Mouse (Mus musculus): ENCODE measurements around the gene Hint2. TPM values are rescaled to one million over a fixed set of nuclear protein-coding genes. Genes with fewer than 3 reads are reported as not detected.

The Hint2 gene
- polyA plus RNA-seq (2012; ENCODE audit: insufficient read depth, low replicate concordance), result 8.0 and 30.1 TPM in 2 replicates

GRCm38 (mm10) chr4:43656339-43657109 is at the start of gene Hint2:
Gene Hint2, minus strand, starts transcription at chr4:43656466.
- H3K27me3 ChIP-seq (replicated peaks), result peaks cover 38% of the 10 kb centered on the region
- H3K4me1 ChIP-seq, result peaks cover 12% of the 10 kb centered on the region
- no peaks in the 10 kb centered on the region for H3K36me3 ChIP-seq (replicated peaks; ENCODE audit: low read length)
- TF ChIP-seq GATA1 (IDR thresholded peaks at IDR 0.05; ENCODE audit: borderline replicate concordance, low read length) (no peak), FLI1 (IDR thresholded peaks at IDR 0.05; ENCODE audit: low read length) (no peak)
- H3K9me3 ChIP-seq, result no peaks in the 10 kb centered on the region
- peak within 1 kb of the TSS; percentile 94 for H3K4me3 ChIP-seq (replicated peaks)

- Histone ChIP-seq H3K27me3 (replicated peaks) (peaks cover 62% of the 10 kb centered on the region), H3K36me3 (replicated peaks; ENCODE audit: low read length) (no peaks in the 10 kb centered on the region), H3K4me1 (no peaks in the 10 kb centered on the region; the same call in 1 of the 2 replicates), H3K4me3 (replicated peaks) (peak overlapping the region; percentile 38), H3K9me3 (no peaks in the 10 kb centered on the region)
- TF ChIP-seq GATA1 (IDR thresholded peaks at IDR 0.05; ENCODE audit: borderline replicate concordance, low read length) (no peak), FLI1 (IDR thresholded peaks at IDR 0.05; ENCODE audit: low read length) (no peak)
These were observed 49.7 kb upstream of the Hint2 start for GRCm38 (mm10) chr4:43705991-43706390.

- H3K27me3 ChIP-seq (replicated peaks), result peaks cover 52% of the 10 kb centered on the region
- TF ChIP-seq GATA1 (IDR thresholded peaks at IDR 0.05; ENCODE audit: borderline replicate concordance, low read length) (no peak), FLI1 (IDR thresholded peaks at IDR 0.05; ENCODE audit: low read length) (no peak)
- no peak overlapping the region for H3K4me3 ChIP-seq (replicated peaks)
- no peaks in the 10 kb centered on the region for H3K36me3 ChIP-seq (replicated peaks; ENCODE audit: low read length)
- H3K4me1 ChIP-seq, result no peaks in the 10 kb centered on the region; the same call in 1 of the 2 replicates
- no peaks in the 10 kb centered on the region for H3K9me3 ChIP-seq
These were observed 47.6 kb upstream of the Hint2 start for GRCm38 (mm10) chr4:43703851-43704250.

GRCm38 (mm10) chr4:43703439-43703838 is 47.2 kb upstream of the Hint2 start:
- H3K9me3 ChIP-seq, result no peaks in the 10 kb centered on the region
- no peaks in the 10 kb centered on the region; the same call in 1 of the 2 replicates for H3K4me1 ChIP-seq
- no peak overlapping the region for H3K4me3 ChIP-seq (replicated peaks)
- H3K27me3 ChIP-seq (replicated peaks), result peaks cover 53% of the 10 kb centered on the region
- TF ChIP-seq GATA1 (IDR thresholded peaks at IDR 0.05; ENCODE audit: borderline replicate concordance, low read length), result no peak
- no peak for TF ChIP-seq FLI1 (IDR thresholded peaks at IDR 0.05; ENCODE audit: low read length)
- H3K36me3 ChIP-seq (replicated peaks; ENCODE audit: low read length), result no peaks in the 10 kb centered on the region

- peaks cover 48% of the 10 kb centered on the region for H3K27me3 ChIP-seq (replicated peaks)
- peaks cover 12% of the 10 kb centered on the region for H3K4me1 ChIP-seq
- TF ChIP-seq GATA1 (IDR thresholded peaks at IDR 0.05; ENCODE audit: borderline replicate concordance, low read length) (no peak), FLI1 (IDR thresholded peaks at IDR 0.05; ENCODE audit: low read length) (no peak)
- no peak within 1 kb of the TSS for H3K4me3 ChIP-seq (replicated peaks)
- H3K36me3 ChIP-seq (replicated peaks; ENCODE audit: low read length), result no peaks in the 10 kb centered on the region
- H3K9me3 ChIP-seq, result no peaks in the 10 kb centered on the region
These were observed 44.4 kb upstream of the Hint2 start, which contains the start of gene Olfr70 for GRCm38 (mm10) chr4:43700707-43701106. Gene Olfr70, minus strand, starts transcription at chr4:43700807.

GRCm38 (mm10) chr4:43696561-43696960 is 40.3 kb upstream of the Hint2 start:
- peaks cover 36% of the 10 kb centered on the region for H3K27me3 ChIP-seq (replicated peaks)
- no peak overlapping the region for H3K4me3 ChIP-seq (replicated peaks)
- peaks cover 44% of the 10 kb centered on the region for H3K4me1 ChIP-seq
- TF ChIP-seq GATA1 (IDR thresholded peaks at IDR 0.05; ENCODE audit: borderline replicate concordance, low read length) (no peak), FLI1 (IDR thresholded peaks at IDR 0.05; ENCODE audit: low read length) (no peak)
- no peaks in the 10 kb centered on the region for H3K9me3 ChIP-seq
- no peaks in the 10 kb centered on the region for H3K36me3 ChIP-seq (replicated peaks; ENCODE audit: low read length)

GRCm38 (mm10) chr4:43695249-43695671 is 39.0 kb upstream of the Hint2 start:
- H3K4me1 ChIP-seq, result peaks cover 44% of the 10 kb centered on the region

GRCm38 (mm10) chr4:43694439-43695248 is 38.4 kb upstream of the Hint2 start:
- Histone ChIP-seq H3K9me3 (no peaks in the 10 kb centered on the region), H3K36me3 (replicated peaks; ENCODE audit: low read length) (no peaks in the 10 kb centered on the region), H3K4me1 (peaks cover 44% of the 10 kb centered on the region), H3K4me3 (replicated peaks) (no peak overlapping the region), H3K27me3 (replicated peaks) (peaks cover 48% of the 10 kb centered on the region)
- TF ChIP-seq FLI1 (IDR thresholded peaks at IDR 0.05; ENCODE audit: low read length), result no peak
- no peak for TF ChIP-seq GATA1 (IDR thresholded peaks at IDR 0.05; ENCODE audit: borderline replicate concordance, low read length)

More at GRCm38 (mm10) chr4:43695249-43695671, 39.0 kb upstream of the Hint2 start:
- H3K9me3 ChIP-seq, result no peaks in the 10 kb centered on the region
- no peaks in the 10 kb centered on the region for H3K36me3 ChIP-seq (replicated peaks; ENCODE audit: low read length)
- H3K27me3 ChIP-seq (replicated peaks), result peaks cover 44% of the 10 kb centered on the region
- TF ChIP-seq FLI1 (IDR thresholded peaks at IDR 0.05; ENCODE audit: low read length) (no peak), GATA1 (IDR thresholded peaks at IDR 0.05; ENCODE audit: borderline replicate concordance, low read length) (no peak)
- no peak overlapping the region for H3K4me3 ChIP-seq (replicated peaks)

- Histone ChIP-seq H3K4me1 (peaks cover 44% of the 10 kb centered on the region), H3K9me3 (no peaks in the 10 kb centered on the region), H3K4me3 (replicated peaks) (peak overlapping the region; percentile 39), H3K27me3 (replicated peaks) (peaks cover 48% of the 10 kb centered on the region), H3K36me3 (replicated peaks; ENCODE audit: low read length) (no peaks in the 10 kb centered on the region)
- TF ChIP-seq FLI1 (IDR thresholded peaks at IDR 0.05; ENCODE audit: low read length) (no peak), GATA1 (IDR thresholded peaks at IDR 0.05; ENCODE audit: borderline replicate concordance, low read length) (no peak)
These were observed 37.6 kb upstream of the Hint2 start for GRCm38 (mm10) chr4:43693806-43694241.

Data from megakaryocyte, embryonic 14.5 days (primary cell).